Mouse (Mus musculus): ENCODE measurements at regions not wholly inside any gene's neighbourhood (a gene's known extent, or its start where the extent isn't known, plus 50 kb on each side); places are given as distances from the start of the nearest gene placed in this dataset.

GRCm38 (mm10) chr5:18152241-18152640 is 189.9 kb downstream of the Gnat3 start:
- no peak for TF ChIP-seq CTCF (IDR thresholded peaks at IDR 0.05; ENCODE audit: borderline replicate concordance, insufficient read depth, low read length)
- TF ChIP-seq POLR2A (IDR thresholded peaks at IDR 0.05; ENCODE audit: low read depth, low read length): no peak

Data from embryonic fibroblast, embryonic 13.5 days (primary cell).